Mouse (Mus musculus) heart, adult 9 months (tissue): ENCODE results near the gene Xylt1.

Source experiments
- DNase-seq, 2 experiments: peaks; one replicate each; pipeline ENCODE4 v3.0.0; 2022; ENCODE audit warnings: low spot score in 2 of 2

The Xylt1 gene

GRCm38 (mm10) chr7:117394380-117394779, 13.6 kb downstream of the Xylt1 start:
- no peak for DNase-seq

- DNase-seq = no peak
Observed at GRCm38 (mm10) chr7:117395511-117395910, 14.7 kb downstream of the Xylt1 start.

GRCm38 (mm10) chr7:117397877-117398276, 17.1 kb downstream of the Xylt1 start:
- DNase-seq = no peak

- DNase-seq = no peak
Observed at GRCm38 (mm10) chr7:117399971-117400370, 19.2 kb downstream of the Xylt1 start.

- DNase-seq = no peak
Observed at GRCm38 (mm10) chr7:117401581-117401980, 20.8 kb downstream of the Xylt1 start.

- DNase-seq = no peak
Observed at GRCm38 (mm10) chr7:117406336-117406735, 25.6 kb downstream of the Xylt1 start.

- DNase-seq = no peak
Observed at GRCm38 (mm10) chr7:117409268-117409988, 28.6 kb downstream of the Xylt1 start.

- DNase-seq = no peak
Observed at GRCm38 (mm10) chr7:117411874-117412273, 31.1 kb downstream of the Xylt1 start.

GRCm38 (mm10) chr7:117412405-117412804, 31.6 kb downstream of the Xylt1 start:
- peak; percentile 29 to 43 for DNase-seq

- no peak for DNase-seq
Observed at GRCm38 (mm10) chr7:117414341-117415008, 33.7 kb downstream of the Xylt1 start.

GRCm38 (mm10) chr7:117415009-117415363, 34.2 kb downstream of the Xylt1 start:
- no peak for DNase-seq

- no peak for DNase-seq
Observed at GRCm38 (mm10) chr7:117419041-117419440, 38.3 kb downstream of the Xylt1 start.

GRCm38 (mm10) chr7:117419846-117420245, 39.1 kb downstream of the Xylt1 start:
- no peak for DNase-seq

GRCm38 (mm10) chr7:117420301-117420700, 39.5 kb downstream of the Xylt1 start:
- no peak for DNase-seq

- DNase-seq = no peak
Observed at GRCm38 (mm10) chr7:117420836-117421566, 40.2 kb downstream of the Xylt1 start.

- DNase-seq = no peak
Observed at GRCm38 (mm10) chr7:117424841-117425240, 44.1 kb downstream of the Xylt1 start.

GRCm38 (mm10) chr7:117426366-117426765, 45.6 kb downstream of the Xylt1 start:
- DNase-seq = no peak

GRCm38 (mm10) chr7:117428690-117429224, 48.0 kb downstream of the Xylt1 start:
- peak; percentile 18 to 49 for DNase-seq

GRCm38 (mm10) chr7:117429483-117429882, 48.7 kb downstream of the Xylt1 start:
- DNase-seq = no peak

GRCm38 (mm10) chr7:117429895-117430294, 49.1 kb downstream of the Xylt1 start:
- DNase-seq = no peak

- no peak for DNase-seq
Observed at GRCm38 (mm10) chr7:117430361-117430935, 49.7 kb downstream of the Xylt1 start.

- peak in 1 of 2 experiments; percentile 9 for DNase-seq
Observed at GRCm38 (mm10) chr7:117433641-117434040, 52.9 kb downstream of the Xylt1 start.
